Mouse (Mus musculus) Muller cell, postnatal 12 days (primary cell): ENCODE data around the gene Parp8.
"Not testable (repeated sequence)": the region's sequence is repeated elsewhere in the genome, so short reads cannot be mapped to it uniquely, and the experiment has no call there.

Experiments used
- DNase-seq: peaks from one replicate; pipeline ENCODE4 v3.0.0-alpha.2; 2015; ENCODE audit errors: inconsistent ontology term

The Parp8 gene

GRCm38 (mm10) chr13:116962480-116963462, 62.6 kb downstream of the Parp8 start:
- DNase-seq = no peak

DNA sequence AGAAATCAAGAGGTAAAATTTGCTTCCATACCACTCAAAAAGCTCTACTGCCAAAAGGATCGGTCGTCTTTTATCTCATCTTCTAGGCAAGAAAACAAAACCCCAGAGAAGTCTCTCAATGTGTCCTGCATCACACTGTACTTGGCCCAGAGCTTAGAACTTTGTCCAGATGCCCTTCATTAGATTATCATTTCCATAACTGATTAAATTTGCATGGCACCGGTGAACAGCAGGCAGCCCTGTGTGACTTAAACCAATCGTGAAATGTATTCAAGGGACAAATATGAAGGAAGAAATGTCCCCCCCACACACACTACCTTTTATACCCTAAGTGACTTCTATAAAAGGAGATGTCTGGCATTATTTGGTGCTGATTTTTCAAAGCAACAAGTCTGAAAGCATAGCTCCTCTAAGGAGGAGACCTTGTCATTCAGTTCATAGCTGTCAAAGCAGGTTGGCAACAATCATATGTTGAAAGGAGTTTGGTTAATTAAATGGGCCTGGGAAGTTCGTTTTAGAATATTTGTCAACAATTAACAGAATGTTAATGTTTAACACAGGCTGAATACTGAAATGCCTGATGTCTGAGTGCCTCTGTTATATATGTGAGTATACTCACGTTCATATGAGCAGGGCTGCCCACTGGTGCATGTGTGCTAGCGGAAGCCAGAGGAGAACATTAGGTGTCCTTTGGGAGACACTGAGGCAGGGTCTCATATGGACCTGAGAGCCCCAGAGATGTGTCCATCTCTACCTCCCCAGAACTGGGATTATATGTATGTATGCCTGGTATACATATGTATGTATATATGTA, 66.4 kb downstream of the Parp8 start:
- DNase-seq = no peak

DNA sequence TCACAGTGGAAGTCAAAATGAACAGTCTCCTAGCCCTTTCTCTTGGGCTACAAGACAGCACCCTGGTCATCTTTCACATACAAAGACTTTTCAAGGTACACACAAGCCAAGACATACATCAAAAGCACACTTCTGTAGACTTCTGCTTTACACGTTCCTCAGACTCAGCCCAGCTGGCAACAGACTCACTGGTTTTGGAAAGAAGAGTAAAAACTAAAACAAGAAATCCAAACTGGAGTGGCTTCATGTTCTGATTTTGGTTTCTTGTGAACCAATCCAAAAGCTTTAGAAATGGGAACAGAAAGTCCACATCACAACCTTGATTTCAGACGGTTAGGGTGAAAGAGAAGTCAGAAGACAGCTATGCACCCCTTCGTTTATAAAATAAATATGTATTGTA, 67.8 kb downstream of the Parp8 start:
- DNase-seq = no peak

DNA sequence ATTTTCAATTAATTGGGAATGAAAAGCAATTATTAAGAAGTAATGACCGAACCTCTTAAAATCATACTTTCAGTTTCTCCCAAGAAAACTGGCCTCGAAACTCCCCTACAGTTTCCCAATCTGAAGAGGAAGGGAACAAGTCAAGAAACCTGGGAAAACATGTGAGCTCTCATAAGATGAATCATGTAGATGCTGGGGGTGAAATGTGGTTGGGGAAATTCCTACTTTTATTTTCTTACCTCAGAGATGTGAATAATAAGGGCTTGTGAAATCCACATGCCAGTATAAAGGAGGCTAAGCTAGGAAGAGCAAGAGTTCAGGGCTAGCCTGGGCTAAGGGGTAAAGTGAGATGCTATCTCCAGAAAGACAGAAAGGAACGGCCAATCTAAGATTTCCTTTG, 74.0 kb downstream of the Parp8 start:
- no peak for DNase-seq

GRCm38 (mm10) chr13:116949527-116949926, 75.8 kb downstream of the Parp8 start:
- no peak for DNase-seq

- DNase-seq = no peak
Observed at GRCm38 (mm10) chr13:116949056-116949455, 76.3 kb downstream of the Parp8 start.

GRCm38 (mm10) chr13:116948299-116948659, 77.1 kb downstream of the Parp8 start:
- DNase-seq = no peak

DNA sequence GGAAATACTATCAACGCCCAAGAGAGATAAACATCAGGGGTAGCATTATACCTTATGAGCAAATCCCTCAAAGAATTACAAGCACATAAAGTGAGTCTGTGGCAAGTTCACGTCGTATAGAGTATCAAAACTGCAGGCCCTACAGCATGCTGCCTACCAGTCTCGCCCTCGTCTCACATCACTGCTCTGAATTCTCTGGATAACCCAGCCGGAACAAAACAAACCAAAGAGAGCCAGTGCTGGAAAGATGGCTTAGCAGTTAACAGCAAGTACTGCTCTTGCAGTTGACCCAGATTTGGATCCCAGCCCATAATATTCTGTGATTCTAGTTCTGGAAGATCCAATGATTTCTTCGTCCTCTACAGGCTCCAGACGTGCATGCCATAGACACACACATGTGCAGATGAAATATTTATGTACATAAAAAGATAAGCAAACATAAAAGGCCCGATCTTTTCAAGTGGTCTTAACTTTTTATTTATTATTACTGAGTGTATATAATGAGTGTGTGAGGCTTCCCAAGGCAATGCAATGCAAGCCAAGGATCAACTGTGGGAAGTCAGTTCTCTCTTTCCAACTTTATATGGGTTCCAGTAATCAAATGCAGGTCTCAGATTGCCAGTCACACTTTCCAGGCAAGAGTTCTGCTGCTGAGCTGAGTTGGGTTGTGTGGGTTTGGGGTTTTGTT, 77.6 kb downstream of the Parp8 start:
- DNase-seq = no peak

- no peak for DNase-seq
Observed at GRCm38 (mm10) chr13:116946566-116946965, 78.8 kb downstream of the Parp8 start.

DNA sequence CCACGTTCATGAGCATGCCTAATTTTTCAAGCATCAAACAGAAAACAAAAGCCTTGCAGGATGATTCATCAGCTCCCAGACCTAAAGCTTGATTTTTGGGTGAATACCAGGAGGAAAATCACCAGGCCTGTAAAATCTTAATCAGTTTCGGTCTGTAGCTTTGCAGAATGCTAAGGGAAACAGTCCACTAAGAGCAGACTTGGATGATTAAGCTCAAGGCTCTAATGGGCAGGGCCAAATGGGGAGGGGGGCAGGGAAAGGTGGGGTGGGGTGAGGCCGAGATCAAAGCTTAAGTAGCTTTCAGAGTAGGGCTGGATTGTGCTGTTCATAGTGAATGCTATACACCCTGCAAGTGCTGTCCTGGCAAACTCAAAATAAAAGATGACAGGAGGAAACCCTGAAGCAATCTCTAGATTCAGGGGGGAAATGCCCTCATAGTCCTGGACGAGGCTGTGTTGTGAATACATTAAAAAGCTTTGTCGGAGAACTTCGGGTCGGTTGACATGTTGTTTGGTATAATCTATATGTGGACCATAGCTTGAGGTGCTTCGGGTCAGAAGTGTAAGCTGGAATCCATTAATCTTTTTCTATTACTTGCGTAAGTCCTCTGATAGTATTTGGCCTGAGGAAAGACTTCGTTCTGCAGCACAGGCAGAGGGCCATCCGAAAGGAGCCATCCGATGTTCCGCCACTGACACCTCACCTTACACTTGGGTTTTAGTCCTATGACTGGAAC, 83.9 kb downstream of the Parp8 start:
- DNase-seq = peak; percentile 89

- no peak for DNase-seq
Observed at GRCm38 (mm10) chr13:116940761-116941160, 84.6 kb downstream of the Parp8 start.

- not testable (repeated sequence) for DNase-seq
Observed at GRCm38 (mm10) chr13:116937019-116937418, 88.3 kb downstream of the Parp8 start.

- peak; percentile 78 for DNase-seq
Observed at GRCm38 (mm10) chr13:116917387-116917930, 107.9 kb downstream of the Parp8 start.

- DNase-seq = no peak
Observed at GRCm38 (mm10) chr13:116908284-116908683, 117.1 kb downstream of the Parp8 start.

DNA sequence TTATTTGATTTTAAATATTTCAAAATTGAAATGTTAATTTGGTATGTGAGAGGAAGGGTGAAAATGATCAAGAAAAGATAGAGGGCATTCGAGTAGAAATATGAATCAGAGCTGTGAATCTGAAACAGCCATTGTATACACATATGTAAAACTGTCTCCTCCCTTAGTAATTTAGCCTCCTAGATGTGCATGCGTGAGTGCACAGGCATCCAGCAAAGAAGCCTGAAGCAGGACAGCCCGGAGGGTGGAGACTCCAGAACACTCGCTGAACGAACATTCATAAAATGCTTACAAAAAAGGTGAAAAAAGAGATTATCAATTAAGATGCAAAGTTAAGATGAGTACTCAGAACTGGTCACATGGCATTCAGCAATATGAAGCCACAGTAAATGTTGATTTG, 121.9 kb downstream of the Parp8 start:
- no peak for DNase-seq

DNA sequence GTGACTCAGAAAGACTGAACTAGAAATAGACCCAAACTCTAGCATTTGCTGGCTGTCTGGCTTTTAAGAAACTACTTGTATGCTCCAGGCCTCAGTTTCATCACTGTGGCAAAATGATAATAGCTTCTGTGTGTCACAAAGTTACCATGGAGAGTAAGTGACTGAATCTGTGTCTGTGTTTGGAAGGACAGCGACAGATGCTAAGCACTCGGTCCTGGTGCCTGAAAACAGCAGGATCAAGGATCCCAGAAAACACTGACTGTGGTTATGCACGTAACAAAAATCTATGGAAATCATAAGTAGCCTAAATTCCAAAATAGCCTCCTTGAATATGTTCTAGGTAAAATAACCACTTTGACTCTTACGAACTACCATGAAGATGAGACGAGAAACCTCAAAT, 126.9 kb downstream of the Parp8 start:
- DNase-seq = no peak

DNA sequence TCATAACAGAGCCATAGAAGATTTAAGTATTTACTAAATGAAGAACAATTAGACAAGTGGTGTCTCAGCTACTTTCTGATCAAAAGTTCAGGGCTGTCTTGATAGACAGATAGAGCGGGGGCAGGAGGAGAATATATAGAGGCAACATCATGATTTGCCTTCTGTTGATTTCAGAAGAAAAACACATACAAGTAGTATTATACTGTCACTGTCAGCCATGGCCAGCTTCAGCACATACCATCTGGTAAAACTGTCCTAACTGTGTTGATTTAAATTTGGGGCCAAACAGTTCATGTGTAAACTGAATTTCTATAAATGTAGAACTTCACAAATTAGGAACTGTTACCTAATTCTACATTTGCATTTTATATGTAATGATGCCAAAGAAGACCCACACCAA, 127.6 kb downstream of the Parp8 start:
- DNase-seq = no peak

- DNase-seq = no peak
Observed at GRCm38 (mm10) chr13:116884422-116884942, 140.9 kb downstream of the Parp8 start.

GRCm38 (mm10) chr13:116882226-116882625, 143.1 kb downstream of the Parp8 start:
- DNase-seq = no peak

GRCm38 (mm10) chr13:116879580-116880192, 145.7 kb downstream of the Parp8 start:
- DNase-seq = no peak
